Mouse (Mus musculus): Measurements from ENCODE around the gene 1700023F06Rik.

Gene 1700023F06Rik

DNA sequence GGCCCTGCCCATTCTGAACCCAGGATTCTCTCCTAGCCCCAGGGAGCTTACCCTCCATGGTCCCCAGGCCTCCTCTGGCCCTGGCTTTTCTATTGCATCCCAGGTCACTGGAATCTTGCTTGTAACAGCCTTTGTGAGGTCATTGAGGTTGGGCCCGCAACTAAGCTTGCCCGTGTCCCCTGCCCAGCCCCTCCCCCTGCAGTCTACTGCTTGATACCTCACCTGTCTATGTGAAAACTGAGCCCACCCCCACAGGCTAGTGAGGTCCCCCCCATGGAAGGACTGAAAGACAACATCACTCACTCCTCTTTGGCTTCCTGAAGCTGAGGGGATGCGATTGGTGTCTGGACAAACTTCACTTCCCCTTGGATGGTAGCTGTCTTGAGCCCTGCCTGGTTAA is at the start of gene 1700023F06Rik:
Gene 1700023F06Rik, minus strand, starts transcription at position 101 of the 400 bp plus-strand sequence.
- no peak for DNase-seq (ENCODE audit: low spot score in 2 of 2)

DNA sequence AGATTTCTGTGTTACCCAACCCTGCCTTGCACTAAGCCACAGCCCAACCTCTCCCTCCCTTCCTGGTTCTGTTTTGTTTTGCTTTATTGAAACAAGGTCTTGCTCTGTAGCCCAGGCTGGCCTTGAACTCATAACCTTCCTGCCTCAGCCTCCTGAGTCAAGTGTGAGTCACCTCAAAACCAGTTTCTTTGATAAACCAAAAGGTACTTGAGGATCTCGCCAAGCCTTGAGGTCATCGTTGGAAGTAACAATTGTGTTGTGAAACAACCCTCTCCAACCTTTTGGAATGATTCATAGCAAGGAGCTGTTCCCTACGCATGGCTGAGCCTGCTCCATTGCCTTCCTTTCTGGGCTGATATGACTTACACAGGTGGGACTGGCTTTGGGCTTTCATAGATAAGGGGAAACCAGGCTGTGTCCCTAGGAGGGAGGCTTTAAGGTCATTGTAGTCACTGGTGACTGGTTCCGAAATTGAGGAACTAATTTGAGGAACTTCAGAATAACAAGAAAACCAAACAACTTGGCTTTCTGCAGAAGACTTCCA is 49.7 kb upstream of the 1700023F06Rik start:
- DNase-seq (ENCODE audit: low spot score in 2 of 2), result no peak

DNA sequence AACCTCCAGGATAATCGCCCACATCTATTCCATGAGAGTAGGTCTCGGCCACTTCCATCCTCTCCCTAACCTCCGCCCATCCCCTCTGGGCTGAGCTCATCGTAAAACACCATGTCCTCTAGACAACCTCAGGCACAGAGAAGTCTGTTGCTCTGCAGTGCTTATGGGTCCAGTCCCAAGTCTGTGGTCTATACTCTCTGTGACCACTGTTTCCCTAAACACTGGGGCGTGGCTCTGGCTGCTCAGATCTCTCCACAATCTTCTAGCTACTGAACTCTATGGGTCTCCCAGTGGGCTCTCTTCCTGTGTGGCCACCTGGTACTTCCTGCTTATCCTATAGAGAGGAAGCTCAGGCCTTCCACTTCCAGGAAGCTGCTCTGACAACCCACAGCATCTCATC is 45.2 kb upstream of the 1700023F06Rik start:
- no peak for DNase-seq (ENCODE audit: low spot score in 2 of 2)

GRCm38 (mm10) chr11:103252380-103252779 is 44.0 kb upstream of the 1700023F06Rik start:
- no peak for DNase-seq (ENCODE audit: low spot score in 2 of 2)

GRCm38 (mm10) chr11:103250324-103250723 is 42.0 kb upstream of the 1700023F06Rik start:
- DNase-seq (ENCODE audit: low spot score in 2 of 2), result no peak

GRCm38 (mm10) chr11:103249509-103249908 is 41.2 kb upstream of the 1700023F06Rik start:
- DNase-seq (ENCODE audit: low spot score in 2 of 2), result no peak

GRCm38 (mm10) chr11:103248837-103249236 is 40.5 kb upstream of the 1700023F06Rik start:
- DNase-seq (ENCODE audit: low spot score in 2 of 2), result no peak

DNA sequence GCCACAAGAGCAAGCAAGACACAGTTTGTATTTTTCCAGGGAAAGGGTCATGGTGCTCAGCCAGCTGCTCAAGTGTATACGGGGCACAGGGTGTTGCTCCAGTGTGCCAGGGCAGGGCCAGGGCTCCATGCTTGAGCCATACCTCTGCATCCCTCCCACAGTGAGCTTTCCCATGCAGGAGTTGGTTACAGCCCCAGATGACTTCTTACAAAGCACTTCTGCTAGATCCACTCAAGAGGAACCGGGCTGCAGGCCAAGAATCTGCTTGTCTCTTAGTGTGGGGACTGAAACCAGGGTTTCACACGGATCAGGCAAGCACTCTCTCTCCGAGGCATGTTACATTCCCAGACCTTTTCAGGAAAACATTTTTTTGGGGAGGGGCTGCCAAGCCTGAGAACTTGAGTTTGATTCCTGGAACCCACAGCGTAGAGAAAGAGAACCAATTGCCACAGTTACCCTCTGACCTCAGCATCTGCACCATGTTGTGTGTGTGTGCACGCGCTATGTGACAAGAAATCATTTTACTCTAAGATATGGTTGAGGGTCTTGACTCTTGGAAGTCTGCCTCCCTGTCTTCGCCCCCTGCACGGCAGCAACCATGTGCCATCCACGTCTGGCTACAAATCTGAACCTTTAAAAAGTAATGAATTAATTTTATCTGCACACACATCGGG is 39.3 kb upstream of the 1700023F06Rik start:
- peak in 1 of 2 experiments; percentile 63 for DNase-seq (ENCODE audit: low spot score in 2 of 2)

DNA sequence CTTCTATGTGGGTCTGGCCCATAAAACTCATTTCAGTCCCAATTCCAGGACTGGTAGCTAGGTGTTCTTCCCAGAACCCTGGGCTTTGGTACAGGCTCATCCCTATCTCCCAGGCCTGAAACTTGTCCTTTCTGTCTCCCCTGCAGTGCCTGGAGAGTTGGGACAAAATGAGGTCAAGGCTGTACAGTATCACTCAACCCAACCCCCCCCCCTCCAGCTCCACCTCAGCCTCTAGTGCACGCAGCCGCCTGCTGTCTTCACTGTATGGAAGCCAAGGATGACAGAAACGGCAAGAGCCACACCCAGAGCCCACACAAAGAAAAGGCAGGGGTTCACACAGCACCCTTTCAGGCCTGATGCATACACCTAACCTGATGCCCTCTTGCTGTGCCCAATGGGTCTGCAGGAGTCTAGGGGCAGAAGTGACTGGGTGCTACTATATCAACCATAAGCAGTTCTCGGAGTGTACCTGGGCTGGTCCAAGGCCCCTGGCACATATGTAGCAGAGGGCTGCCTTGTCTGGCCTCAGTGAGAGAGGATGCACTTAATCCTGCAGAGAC is 38.5 kb upstream of the 1700023F06Rik start:
- no peak for DNase-seq (ENCODE audit: low spot score in 2 of 2)

DNA sequence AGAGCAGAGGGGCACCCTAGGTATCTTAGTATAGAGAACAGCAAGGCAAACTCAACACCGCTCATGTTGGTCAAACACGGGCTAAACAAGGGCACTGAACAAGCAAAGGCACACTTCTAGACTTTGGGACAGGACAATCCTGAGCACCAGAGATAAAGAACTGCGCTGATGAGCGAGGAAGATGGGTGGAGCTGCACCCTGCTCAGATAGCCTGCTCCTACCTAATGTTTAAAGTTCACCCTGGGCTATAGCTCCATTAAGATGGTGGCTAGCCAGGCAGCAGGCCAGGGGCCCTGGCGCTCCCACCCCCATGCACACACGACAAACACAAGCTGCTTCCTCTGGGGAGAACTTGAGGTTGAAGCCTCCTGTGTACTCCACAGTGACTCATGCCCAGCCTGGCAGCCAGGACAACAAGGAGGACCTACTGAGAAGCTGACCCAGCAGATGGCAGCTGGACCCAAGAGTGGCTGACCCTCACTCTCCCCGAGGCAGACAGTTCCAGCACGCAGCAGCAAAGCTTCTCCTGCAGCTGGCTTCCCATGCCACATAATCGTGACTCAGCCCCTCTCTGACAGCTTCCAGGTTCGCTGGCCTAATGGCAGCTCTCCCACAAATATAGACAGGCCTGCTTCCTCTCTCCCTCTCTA is 37.8 kb upstream of the 1700023F06Rik start:
- DNase-seq (ENCODE audit: low spot score in 2 of 2), result peak in 1 of 2 experiments; percentile 45

GRCm38 (mm10) chr11:103244856-103245255 is 36.5 kb upstream of the 1700023F06Rik start:
- no peak for DNase-seq (ENCODE audit: low spot score in 2 of 2)

GRCm38 (mm10) chr11:103240740-103241139 is 32.4 kb upstream of the 1700023F06Rik start:
- DNase-seq (ENCODE audit: low spot score in 2 of 2), result no peak

- DNase-seq (ENCODE audit: low spot score in 2 of 2), result no peak
Observed at GRCm38 (mm10) chr11:103237757-103238156, 29.4 kb upstream of the 1700023F06Rik start.

- peak in 1 of 2 experiments; percentile 57 for DNase-seq (ENCODE audit: low spot score in 2 of 2)
Observed at GRCm38 (mm10) chr11:103236903-103237302, 28.5 kb upstream of the 1700023F06Rik start.

GRCm38 (mm10) chr11:103236431-103236830 is 28.1 kb upstream of the 1700023F06Rik start:
- DNase-seq (ENCODE audit: low spot score in 2 of 2), result no peak

DNA sequence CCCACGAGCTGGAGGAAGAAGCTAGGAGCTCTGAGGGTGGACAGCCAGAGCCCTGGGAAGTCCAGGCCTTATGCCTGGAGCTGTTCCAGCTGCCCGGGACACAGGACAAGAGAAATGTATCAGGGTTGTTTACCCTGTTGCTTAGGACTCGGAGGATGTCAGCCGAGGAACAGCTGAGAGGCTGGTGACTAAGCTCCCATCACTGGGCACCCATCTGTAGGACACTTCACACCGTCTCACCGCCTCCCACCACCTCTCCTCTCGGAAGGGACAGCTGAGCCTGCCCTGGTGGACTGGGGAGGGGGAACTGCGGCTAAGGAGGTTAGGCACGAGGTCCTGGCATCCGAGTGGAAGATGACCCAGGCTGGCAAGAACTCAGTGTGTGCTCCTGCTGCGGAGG is 27.3 kb upstream of the 1700023F06Rik start:
- no peak for DNase-seq (ENCODE audit: low spot score in 2 of 2)

- DNase-seq (ENCODE audit: low spot score in 2 of 2), result no peak
Observed at GRCm38 (mm10) chr11:103234447-103234846, 26.1 kb upstream of the 1700023F06Rik start.

DNA sequence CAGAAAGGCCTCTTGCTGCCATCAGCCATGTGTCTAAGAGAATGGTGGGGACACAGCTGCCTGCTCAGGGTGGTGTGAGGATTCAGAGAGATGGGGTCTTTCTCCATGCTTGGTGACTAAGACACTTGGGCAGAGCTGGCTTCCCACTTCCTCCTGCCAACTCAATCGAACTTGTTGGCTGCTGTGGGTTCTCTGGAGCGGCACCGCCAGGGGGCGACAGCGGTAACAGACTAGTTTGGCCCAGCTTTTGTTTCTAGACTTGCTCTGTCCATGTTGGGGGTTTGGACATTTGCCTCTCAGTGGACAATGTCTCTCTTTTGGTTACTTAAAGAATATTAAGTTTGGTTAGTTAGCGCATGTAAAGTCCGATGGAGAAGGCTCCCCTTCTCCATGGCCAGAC is 24.6 kb upstream of the 1700023F06Rik start:
- peak; percentile 72 to 85 for DNase-seq (ENCODE audit: low spot score in 2 of 2)

DNA sequence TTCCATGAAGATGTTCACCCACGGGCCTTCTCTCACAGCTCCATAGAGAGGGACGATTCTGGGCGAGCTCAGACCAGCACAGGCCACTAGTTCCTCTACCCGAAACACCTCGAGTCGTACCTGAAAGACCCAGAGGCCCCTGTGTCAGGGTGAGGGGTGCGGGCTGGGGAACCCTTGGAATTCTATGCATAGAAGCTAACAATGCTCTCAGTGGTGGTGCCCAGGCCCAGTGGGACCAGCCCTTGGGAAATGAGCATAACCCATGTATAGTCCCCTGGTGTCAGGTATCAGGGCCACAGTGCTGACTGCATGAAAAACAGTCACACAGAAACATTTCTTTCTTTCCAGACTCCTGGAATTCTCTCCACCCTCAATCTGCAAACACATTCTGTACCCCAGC is 23.0 kb upstream of the 1700023F06Rik start:
- no peak for DNase-seq (ENCODE audit: low spot score in 2 of 2)

DNA sequence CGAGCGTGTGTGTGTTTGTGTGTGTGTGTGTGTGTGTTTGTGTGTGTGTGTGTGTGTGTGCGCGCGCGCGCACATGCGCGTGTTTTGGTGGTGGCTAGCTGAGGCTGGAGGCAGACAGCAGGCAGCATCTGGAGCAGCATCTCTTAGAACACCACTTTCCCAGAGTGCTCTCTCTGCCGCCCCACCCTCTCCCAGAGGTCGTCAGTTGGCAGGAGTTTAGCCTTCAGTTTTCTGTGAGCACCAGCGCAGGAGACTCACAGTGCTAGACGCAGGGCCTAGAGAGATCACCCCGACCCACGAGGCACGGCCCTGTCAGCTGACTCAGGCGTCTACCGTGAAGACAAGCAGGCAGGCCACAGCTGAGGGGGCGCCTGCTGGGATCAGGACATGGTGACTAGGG is 22.3 kb upstream of the 1700023F06Rik start:
- DNase-seq (ENCODE audit: low spot score in 2 of 2), result no peak

DNA sequence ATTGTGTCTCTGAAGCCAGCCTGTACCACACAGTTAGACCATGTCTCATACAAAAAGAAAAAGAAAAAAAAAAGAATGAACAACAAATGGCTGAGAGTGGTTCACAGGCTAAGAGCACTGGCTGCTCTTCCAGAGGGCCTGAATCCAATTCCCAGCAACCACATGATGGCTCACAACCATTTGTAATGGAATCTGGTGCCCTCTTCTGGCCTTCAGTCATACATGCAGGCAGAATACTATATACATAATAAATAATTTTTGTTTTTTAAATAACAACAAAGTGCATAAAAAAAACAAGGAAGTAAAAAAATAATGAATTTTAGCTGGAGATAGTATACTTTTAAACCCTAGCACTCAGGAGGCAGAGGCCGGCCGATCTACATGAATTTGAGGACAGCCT is 21.2 kb upstream of the 1700023F06Rik start:
- DNase-seq (ENCODE audit: low spot score in 2 of 2), result no peak

- DNase-seq (ENCODE audit: low spot score in 2 of 2), result no peak
Observed at GRCm38 (mm10) chr11:103223951-103224456, 15.6 kb upstream of the 1700023F06Rik start.

GRCm38 (mm10) chr11:103223444-103223843 is 15.1 kb upstream of the 1700023F06Rik start:
- no peak for DNase-seq (ENCODE audit: low spot score in 2 of 2)

Data from urinary bladder, postnatal 4 days (tissue).